Mouse (Mus musculus) adrenal gland, adult 18-20 months (tissue): ENCODE results near the gene C6. TPM values are rescaled to one million over a fixed set of nuclear protein-coding genes. Genes with fewer than 3 reads are reported as not detected.

Experiments used
- DNase-seq, 2 experiments: peaks; one replicate each; pipeline ENCODE4 v3.0.0; 2021 to 2022; ENCODE audit warnings: low spot score in 2 of 2
- long read RNA-seq, 2 experiments: library from polyadenylated mRNA; stranded (forward); transcript quantifications; one replicate each; pipeline ENCODE4 v2.0.0; 2021
- total RNA-seq, 2 experiments: library from RNA; stranded (reverse); gene quantifications; 1 replicate in 1 of 2; 2 replicates in 1 of 2; pipeline ENCODE4 v1.2.3; 2021

The C6 gene
- total RNA-seq = 10 to 100 TPM; 11.1 to 46.9 TPM
- long read RNA-seq, experiment 1, partial matches to known transcripts = 5 of 12 reads
- long read RNA-seq, experiment 1, other reads (novel, unspliced or antisense) = 4 of 12 reads
- long read RNA-seq, experiment 2, partial matches to known transcripts = 3 of 5 reads
- long read RNA-seq, experiment 2, other reads (novel, unspliced or antisense) = 1 of 5 reads

- DNase-seq = no peak
These were observed at the start of gene C6 for GRCm38 (mm10) chr15:4726830-4727310. C6 (plus strand) TSS chr15:4727175.

GRCm38 (mm10) chr15:4697604-4698003 is 29.4 kb upstream of the C6 start:
- no peak for DNase-seq

- no peak for DNase-seq
These were observed 7.2 kb downstream of the C6 start for GRCm38 (mm10) chr15:4734150-4734549.

- DNase-seq = no peak
These were observed 8.1 kb downstream of the C6 start for GRCm38 (mm10) chr15:4734996-4735609.

GRCm38 (mm10) chr15:4747656-4748055 is 20.7 kb downstream of the C6 start:
- no peak for DNase-seq

- no peak for DNase-seq
These were observed 63.4 kb downstream of the C6 start for GRCm38 (mm10) chr15:4790378-4790777.

- no peak for DNase-seq
These were observed 69.9 kb downstream of the C6 start for GRCm38 (mm10) chr15:4796861-4797260.

- DNase-seq = no peak
These were observed 77.3 kb downstream of the C6 start for GRCm38 (mm10) chr15:4804256-4804655.

GRCm38 (mm10) chr15:4808131-4808530 is 81.2 kb downstream of the C6 start:
- no peak for DNase-seq

- DNase-seq = no peak
These were observed 88.0 kb downstream of the C6 start for GRCm38 (mm10) chr15:4814976-4815375.

GRCm38 (mm10) chr15:4815711-4816110 is 88.7 kb downstream of the C6 start:
- DNase-seq = no peak

- no peak for DNase-seq
These were observed 89.9 kb downstream of the C6 start for GRCm38 (mm10) chr15:4816752-4817493.

- DNase-seq = no peak
These were observed 91.5 kb downstream of the C6 start for GRCm38 (mm10) chr15:4818437-4818836.

- DNase-seq = no peak
These were observed 94.2 kb downstream of the C6 start for GRCm38 (mm10) chr15:4821161-4821560.

GRCm38 (mm10) chr15:4821824-4822223 is 94.8 kb downstream of the C6 start:
- no peak for DNase-seq

- no peak for DNase-seq
These were observed 100.8 kb downstream of the C6 start for GRCm38 (mm10) chr15:4827736-4828135.

GRCm38 (mm10) chr15:4836354-4836753 is 109.4 kb downstream of the C6 start:
- no peak for DNase-seq

GRCm38 (mm10) chr15:4850015-4850414 is 123.0 kb downstream of the C6 start:
- no peak for DNase-seq
